Mouse (Mus musculus): ENCODE data around the gene Slc22a15.
A peak's percentile ranks its signal among the peaks of the same experiment; 100 is the strongest.

The Slc22a15 gene

DNA sequence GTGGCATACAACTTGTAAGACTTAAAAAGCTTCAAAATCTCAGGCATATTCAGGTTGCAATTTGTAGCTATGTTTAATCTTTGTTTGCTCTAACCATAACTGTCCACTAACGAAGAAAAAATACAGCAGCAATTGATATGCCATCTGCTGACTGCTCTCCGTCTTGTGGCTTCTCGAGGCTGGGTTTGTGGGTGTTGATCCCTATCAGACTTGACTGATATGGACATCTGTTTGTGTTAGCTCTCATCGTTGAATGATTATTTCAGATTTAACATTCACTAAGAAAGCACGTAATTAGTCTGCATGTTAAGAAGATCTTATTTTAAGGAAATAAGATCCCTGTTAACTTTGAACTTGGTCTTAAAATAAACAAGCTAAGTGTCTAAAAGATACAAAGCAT lies 7.7 kb downstream of the Slc22a15 start:
- no peak for DNase-seq (ENCODE audit: low spot score in 2 of 2)

- no peak for DNase-seq (ENCODE audit: low spot score in 2 of 2)
Observed at GRCm38 (mm10) chr3:101915048-101915801, 9.0 kb downstream of the Slc22a15 start.

DNA sequence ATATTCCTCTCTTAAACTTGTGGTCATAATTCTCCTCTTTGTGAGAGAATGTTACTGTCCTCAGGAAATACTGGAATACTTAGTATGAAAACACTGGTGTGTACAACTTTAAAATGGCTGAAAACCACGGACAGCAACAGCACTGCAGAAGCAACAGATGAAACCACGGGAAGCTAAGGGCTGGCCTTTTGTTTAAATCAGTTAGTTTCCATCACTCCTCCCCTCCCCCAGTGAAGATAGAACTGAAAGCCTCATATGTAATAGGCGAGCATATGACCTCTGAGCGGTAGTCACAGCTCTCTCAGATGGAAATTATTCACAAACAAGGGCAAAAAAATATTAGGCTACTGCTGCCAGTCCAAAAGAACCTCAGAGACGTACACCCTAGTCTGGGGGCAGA lies 10.0 kb downstream of the Slc22a15 start:
- DNase-seq (ENCODE audit: low spot score in 2 of 2): no peak

- no peak for DNase-seq (ENCODE audit: low spot score in 2 of 2)
Observed at GRCm38 (mm10) chr3:101912041-101912440, 12.2 kb downstream of the Slc22a15 start.

GRCm38 (mm10) chr3:101907049-101907448 lies 17.2 kb downstream of the Slc22a15 start:
- DNase-seq (ENCODE audit: low spot score in 2 of 2): no peak

DNA sequence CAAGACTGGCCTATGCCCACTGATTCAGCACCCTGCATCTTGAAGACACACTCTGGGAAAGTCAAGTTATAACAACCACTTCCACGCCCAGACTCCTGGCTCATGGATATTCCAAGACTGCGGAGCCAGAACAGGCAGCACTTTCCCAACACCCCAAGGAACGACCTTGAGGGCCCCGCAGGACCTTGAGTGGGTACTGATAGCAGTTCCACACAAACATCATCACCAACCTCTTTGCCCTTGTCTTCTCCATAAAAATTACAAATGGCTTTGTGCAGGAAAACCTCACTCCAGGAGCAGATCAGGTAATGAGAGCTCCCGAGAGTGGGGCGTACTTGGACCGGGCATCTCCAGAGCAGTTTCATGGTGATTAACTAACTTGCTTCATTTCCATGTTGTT lies 19.5 kb downstream of the Slc22a15 start:
- DNase-seq (ENCODE audit: low spot score in 2 of 2): no peak

- DNase-seq (ENCODE audit: low spot score in 2 of 2): no peak
Observed at GRCm38 (mm10) chr3:101903091-101903490, 21.2 kb downstream of the Slc22a15 start.

GRCm38 (mm10) chr3:101902344-101902743 lies 21.9 kb downstream of the Slc22a15 start:
- DNase-seq (ENCODE audit: low spot score in 2 of 2): no peak

DNA sequence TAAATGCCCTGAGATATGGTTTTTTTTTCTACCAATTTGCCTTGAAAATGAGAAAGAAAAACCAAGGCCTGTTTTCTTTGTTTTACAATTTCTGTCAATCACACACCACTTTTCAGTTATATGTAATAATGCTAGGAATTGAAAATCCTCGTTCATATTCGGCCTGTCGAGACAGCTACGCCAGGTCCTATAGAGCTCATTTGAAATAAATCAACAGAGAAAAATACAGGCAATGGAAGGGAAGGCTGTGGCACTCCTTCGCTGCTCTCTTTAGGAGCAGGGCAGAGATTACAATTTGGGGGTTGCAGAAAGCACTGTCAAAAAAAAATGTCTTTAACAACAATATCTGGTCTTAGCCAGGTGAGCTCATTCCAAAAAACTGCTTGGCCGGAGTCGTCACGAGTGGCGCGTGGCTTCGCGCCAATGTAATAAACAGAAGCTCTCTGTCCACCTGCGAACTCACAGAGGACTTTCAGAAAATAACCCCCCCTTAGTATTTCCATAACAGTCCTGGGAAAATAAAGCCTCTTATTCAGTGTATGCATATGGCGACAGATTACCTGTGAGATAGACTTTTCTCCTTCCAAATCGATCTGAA lies 26.8 kb downstream of the Slc22a15 start:
- DNase-seq (ENCODE audit: low spot score in 2 of 2): no peak

- DNase-seq (ENCODE audit: low spot score in 2 of 2): peak; percentile 15 to 60
Observed at GRCm38 (mm10) chr3:101896893-101897292, 27.4 kb downstream of the Slc22a15 start.

GRCm38 (mm10) chr3:101895376-101895910 lies 28.8 kb downstream of the Slc22a15 start:
- DNase-seq (ENCODE audit: low spot score in 2 of 2): no peak

GRCm38 (mm10) chr3:101885591-101885990 lies 38.7 kb downstream of the Slc22a15 start:
- DNase-seq (ENCODE audit: low spot score in 2 of 2): peak in 1 of 2 experiments; percentile 25

- no peak for DNase-seq (ENCODE audit: low spot score in 2 of 2)
Observed at GRCm38 (mm10) chr3:101885041-101885440, 39.2 kb downstream of the Slc22a15 start.

DNA sequence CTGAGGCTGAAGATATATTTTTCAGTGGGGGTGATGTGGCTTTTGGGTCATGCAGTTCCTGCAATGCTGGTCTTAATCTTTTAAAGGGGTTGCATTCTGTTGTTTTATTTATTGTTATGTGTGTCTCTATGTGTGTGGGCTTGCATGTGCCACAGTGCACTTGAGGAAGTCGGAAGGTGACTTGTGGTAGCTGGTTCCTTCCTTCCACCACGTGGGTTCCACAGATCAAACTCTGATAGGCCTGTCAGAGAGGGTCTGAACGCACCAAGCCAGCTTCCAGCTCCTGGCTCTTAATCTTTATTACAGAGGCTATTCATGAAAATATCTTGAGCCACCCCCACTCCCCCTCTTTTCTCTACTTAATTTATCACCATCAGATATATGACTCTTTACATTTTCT lies 40.4 kb downstream of the Slc22a15 start:
- DNase-seq (ENCODE audit: low spot score in 2 of 2): no peak

- DNase-seq (ENCODE audit: low spot score in 2 of 2): no peak
Observed at GRCm38 (mm10) chr3:101881721-101882120, 42.5 kb downstream of the Slc22a15 start.

GRCm38 (mm10) chr3:101880818-101881217 lies 43.4 kb downstream of the Slc22a15 start:
- DNase-seq (ENCODE audit: low spot score in 2 of 2): no peak

- no peak for DNase-seq (ENCODE audit: low spot score in 2 of 2)
Observed at GRCm38 (mm10) chr3:101878136-101878535, 46.1 kb downstream of the Slc22a15 start.

DNA sequence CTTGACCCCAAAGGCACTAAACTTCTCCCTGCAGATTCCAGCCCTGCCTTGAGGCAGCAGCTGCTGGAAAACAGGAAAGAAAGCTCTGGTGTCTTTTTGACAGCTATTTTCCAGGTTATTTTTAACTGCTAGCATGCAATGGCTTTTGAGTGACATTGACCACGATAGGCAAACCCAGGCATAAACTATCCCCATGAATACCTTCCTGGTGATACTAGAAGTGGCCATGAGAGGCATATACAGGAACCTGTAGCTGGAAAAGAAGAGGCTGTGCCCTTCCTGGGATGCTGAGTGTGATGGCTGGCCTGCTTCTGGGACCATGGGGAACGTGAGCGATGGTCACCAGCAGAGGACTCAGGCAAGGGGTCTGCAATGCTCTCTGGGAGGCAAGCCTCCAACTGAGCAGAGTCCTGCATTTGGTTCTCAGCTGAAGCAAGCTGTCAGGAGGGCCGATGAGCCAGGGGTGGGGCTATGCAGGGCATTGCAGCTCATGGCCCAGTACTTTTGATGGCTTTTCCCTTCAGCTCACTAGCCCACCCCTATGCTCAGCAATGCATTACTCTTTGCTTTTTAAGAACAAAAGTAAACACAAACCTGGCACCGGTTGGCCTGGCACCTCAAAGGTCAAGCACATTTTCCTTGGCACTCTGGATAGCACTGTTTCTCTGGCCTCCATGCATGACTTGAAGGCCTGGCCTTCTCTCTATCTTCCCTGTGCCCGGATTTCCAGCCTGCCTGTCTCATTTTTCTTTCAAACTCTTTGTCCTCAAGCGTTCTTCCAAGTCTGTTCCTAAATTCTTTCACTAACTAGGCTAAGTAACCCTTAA lies 47.6 kb downstream of the Slc22a15 start:
- no peak for DNase-seq (ENCODE audit: low spot score in 2 of 2)

DNA sequence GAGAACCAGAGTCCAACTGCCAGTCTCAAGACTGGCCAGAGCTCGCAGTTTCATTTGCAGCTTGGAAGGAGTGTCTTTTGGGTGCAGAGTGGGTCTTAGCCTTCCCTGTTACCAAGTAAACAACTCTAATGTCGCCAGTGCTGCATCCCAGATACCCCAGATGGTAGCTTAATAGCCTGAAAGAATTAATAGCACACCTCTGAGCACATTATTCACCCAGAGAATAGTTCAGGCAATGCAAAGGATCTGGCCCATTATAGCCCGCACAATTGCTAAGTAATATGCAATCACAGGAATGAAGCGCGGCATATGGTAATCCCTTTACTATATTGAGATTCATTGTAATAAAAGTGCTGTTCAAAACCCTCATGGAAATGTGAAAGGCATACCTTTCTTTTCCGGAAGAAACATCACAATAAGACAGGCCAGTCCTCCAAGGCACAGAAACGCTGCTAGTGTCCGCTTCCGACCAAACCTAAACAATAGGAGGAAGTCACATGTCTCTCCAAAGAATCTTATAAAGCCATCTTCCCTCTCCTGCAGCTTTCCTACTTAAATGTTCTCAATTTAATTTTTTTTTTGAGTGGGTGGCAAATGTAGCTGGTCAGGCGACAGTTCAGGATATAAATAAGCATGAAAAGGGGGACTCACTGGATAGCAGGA lies 48.9 kb downstream of the Slc22a15 start:
- DNase-seq (ENCODE audit: low spot score in 2 of 2): peak in 1 of 2 experiments; percentile 36

DNA sequence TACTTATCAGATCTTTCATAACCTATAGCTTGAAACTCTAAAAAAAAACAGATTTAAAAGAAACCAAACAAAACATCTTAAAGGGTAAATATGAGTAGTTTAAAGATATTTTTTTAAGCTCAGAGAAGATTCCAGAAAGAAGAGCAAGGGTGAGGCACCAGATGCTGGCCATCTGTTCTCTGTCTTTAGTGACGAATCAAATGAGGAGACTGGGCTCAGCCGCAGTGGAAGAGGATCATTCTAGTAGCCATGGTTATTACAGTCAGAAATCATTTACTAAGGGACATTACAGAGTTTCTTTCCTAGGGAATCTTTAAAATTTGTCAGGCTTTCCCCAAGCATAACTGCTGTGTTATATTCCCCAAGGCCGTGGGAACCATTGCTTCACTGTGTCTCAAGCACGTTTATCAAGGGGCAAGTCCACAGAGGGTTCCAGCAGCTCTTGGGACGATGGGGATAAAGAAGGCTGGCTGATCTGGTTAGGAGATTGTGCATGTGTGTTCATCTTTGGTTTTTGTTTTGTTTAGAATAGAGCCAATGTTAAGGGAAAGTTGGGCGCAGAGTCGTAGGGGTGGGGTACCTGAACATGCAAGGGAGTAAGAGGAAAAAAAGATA lies 51.1 kb downstream of the Slc22a15 start:
- no peak for DNase-seq (ENCODE audit: low spot score in 2 of 2)

GRCm38 (mm10) chr3:101871951-101872350 lies 52.3 kb downstream of the Slc22a15 start:
- no peak for DNase-seq (ENCODE audit: low spot score in 2 of 2)
